Mouse (Mus musculus): ENCODE results near the gene 4921536K21Rik. TPM values are rescaled to one million over a fixed set of nuclear protein-coding genes. Genes with fewer than 3 reads are reported as not detected.

The 4921536K21Rik gene
- total and polyA plus RNA-seq, 3 experiments, result 0.21 to 0.61 TPM; not detected in 1

GRCm38 (mm10) chr11:3853481-3854034, 41.3 kb downstream of the 4921536K21Rik start:
- no peak for DNase-seq (ENCODE audit: extremely low read depth)
- TF ChIP-seq POLR2A (IDR thresholded peaks at IDR 0.05; ENCODE audit: low read depth, low read length), result no peak
- no peak for TF ChIP-seq ZKSCAN1 (IDR thresholded peaks at IDR 0.05; ENCODE audit: borderline replicate concordance, low read depth, low read length)
- TF ChIP-seq ETS1 (conservative IDR thresholded peaks at IDR 0.05; ENCODE audit: low read depth, low read length), result no peak
- TF ChIP-seq MEF2A (IDR thresholded peaks at IDR 0.05; ENCODE audit: borderline replicate concordance, low read depth, low read length), result no peak
- TF ChIP-seq TBP (conservative IDR thresholded peaks at IDR 0.05; ENCODE audit: low read depth, low read length), result no peak
- no peak for TF ChIP-seq USF1 (IDR thresholded peaks at IDR 0.05; ENCODE audit: low read depth, low read length)
- no peak for TF ChIP-seq BHLHE40 (IDR thresholded peaks at IDR 0.05; ENCODE audit: low read depth, low read length)
- no peak for TF ChIP-seq MXI1 (IDR thresholded peaks at IDR 0.05; ENCODE audit: low read depth, low read length)
- no peak for TF ChIP-seq NRF1 (IDR thresholded peaks at IDR 0.05; ENCODE audit: low read depth, low read length)
- no peak for TF ChIP-seq ZC3H11A (IDR thresholded peaks at IDR 0.05; ENCODE audit: low read depth, low read length)
- TF ChIP-seq UBTF (IDR thresholded peaks at IDR 0.05; ENCODE audit: low read depth, low read length), result no peak
- TF ChIP-seq PAX5 (IDR thresholded peaks at IDR 0.05; ENCODE audit: low read length), result no peak
- TF ChIP-seq ZNF384 (IDR thresholded peaks at IDR 0.05; ENCODE audit: low read depth, low read length), result no peak
- TF ChIP-seq E2F4 (IDR thresholded peaks at IDR 0.05; ENCODE audit: insufficient replicate concordance, low read depth, low read length), result no peak
- TF ChIP-seq TCF12 (IDR thresholded peaks at IDR 0.05; ENCODE audit: low read depth, low read length), result no peak
- Histone ChIP-seq H3K9ac (ENCODE audit: insufficient read depth, low read depth) (no peak overlapping the region), H3K4me3 (replicated peaks in 1 of 3; ENCODE audit: low read depth in 2 of 3, low read length in 2 of 3, poor library complexity in 1 of 3) (no peak overlapping the region), H3K4me1 (ENCODE audit: control insufficient read depth in 1 of 2, insufficient read depth in 2 of 2) (peaks cover 0 to 5% of the 10 kb centered on the region in 2 experiments; a peak in 1 of 4 replicates), H3K4me2 (ENCODE audit: insufficient read depth, low read depth, poor library complexity, severe bottlenecking) (no peak overlapping the region), H3K9me3 (replicated peaks; ENCODE audit: low read length) (peaks cover 8% of the 10 kb centered on the region), H3K36me3 (replicated peaks in 1 of 2; ENCODE audit: control insufficient read depth in 1 of 2, insufficient read depth in 1 of 2, low read length in 1 of 2) (no peaks in the 10 kb centered on the region), H3K27me3 (replicated peaks) (peaks cover 4% of the 10 kb centered on the region), H3K79me2 (replicated peaks; ENCODE audit: control insufficient read depth, extremely low read depth, insufficient read depth, poor library complexity, severe bottlenecking) (no peaks in the 10 kb centered on the region), H3K27ac (ENCODE audit: insufficient read depth, low read depth) (no peak overlapping the region)
- dilution Hi-C loops (cut with MboI; ENCODE audit: extremely low pct_ligation_motif_present, extremely low pct_unique_long_range_greater_than_20kb, low sequenced_read_pairs) (no loop called here), in situ Hi-C loops (cut with MboI; ENCODE audit: low pct_ligation_motif_present, low pct_unique_long_range_greater_than_20kb, low sequenced_read_pairs) (no loop called here)

GRCm38 (mm10) chr11:3853031-3853430, 41.9 kb downstream of the 4921536K21Rik start:
- dilution Hi-C loops (cut with MboI; ENCODE audit: extremely low pct_ligation_motif_present, extremely low pct_unique_long_range_greater_than_20kb, low sequenced_read_pairs), result no loop called here
- DNase-seq (ENCODE audit: extremely low read depth), result no peak
- Histone ChIP-seq H3K9ac (ENCODE audit: insufficient read depth, low read depth) (no peak overlapping the region), H3K4me3 (replicated peaks in 1 of 3; ENCODE audit: low read depth in 2 of 3, low read length in 2 of 3, poor library complexity in 1 of 3) (no peak overlapping the region), H3K4me2 (ENCODE audit: insufficient read depth, low read depth, poor library complexity, severe bottlenecking) (no peak overlapping the region), H3K36me3 (replicated peaks in 1 of 2; ENCODE audit: control insufficient read depth in 1 of 2, insufficient read depth in 1 of 2, low read length in 1 of 2) (no peaks in the 10 kb centered on the region), H3K79me2 (replicated peaks; ENCODE audit: control insufficient read depth, extremely low read depth, insufficient read depth, poor library complexity, severe bottlenecking) (no peaks in the 10 kb centered on the region), H3K27ac (ENCODE audit: insufficient read depth, low read depth) (no peak overlapping the region), H3K27me3 (replicated peaks) (peaks cover 6% of the 10 kb centered on the region), H3K4me1 (ENCODE audit: control insufficient read depth in 1 of 2, insufficient read depth in 2 of 2) (peaks cover 0 to 4% of the 10 kb centered on the region in 2 experiments; a peak in 1 of 4 replicates), H3K9me3 (replicated peaks; ENCODE audit: low read length) (peaks cover 8% of the 10 kb centered on the region)
- TF ChIP-seq UBTF (IDR thresholded peaks at IDR 0.05; ENCODE audit: low read depth, low read length) (no peak), SMC3 (IDR thresholded peaks at IDR 0.05; ENCODE audit: low read depth, low read length) (no peak), CTCF (conservative IDR thresholded peaks at IDR 0.05 in 1 of 2, IDR thresholded peaks at IDR 0.05 in 1 of 2; ENCODE audit: low read depth in 2 of 2, low read length in 2 of 2) (no peak), GABPA (IDR thresholded peaks at IDR 0.05; ENCODE audit: insufficient replicate concordance, low read depth, low read length) (no peak), PAX5 (IDR thresholded peaks at IDR 0.05; ENCODE audit: low read length) (no peak), E2F4 (IDR thresholded peaks at IDR 0.05; ENCODE audit: insufficient replicate concordance, low read depth, low read length) (no peak), NELFE (IDR thresholded peaks at IDR 0.05; ENCODE audit: low read depth, low read length) (no peak), NRF1 (IDR thresholded peaks at IDR 0.05; ENCODE audit: low read depth, low read length) (no peak), EP300 (IDR thresholded peaks at IDR 0.05; ENCODE audit: low read length) (no peak), HCFC1 (IDR thresholded peaks at IDR 0.05; ENCODE audit: low read depth, low read length) (no peak)
- in situ Hi-C loops (cut with MboI; ENCODE audit: low pct_ligation_motif_present, low pct_unique_long_range_greater_than_20kb, low sequenced_read_pairs), result no loop called here

Data from CH12.LX (cell line).